Mouse (Mus musculus) adrenal gland (tissue): Measurements from ENCODE around the gene Inpp5b.

Experiments used
- intact Hi-C: fragments of 180-260 bp; cut with DNase I; formaldehyde crosslinking; loops from one replicate; pipeline ENCODE4 v1.15.1; 2025

Inpp5b gene

DNA sequence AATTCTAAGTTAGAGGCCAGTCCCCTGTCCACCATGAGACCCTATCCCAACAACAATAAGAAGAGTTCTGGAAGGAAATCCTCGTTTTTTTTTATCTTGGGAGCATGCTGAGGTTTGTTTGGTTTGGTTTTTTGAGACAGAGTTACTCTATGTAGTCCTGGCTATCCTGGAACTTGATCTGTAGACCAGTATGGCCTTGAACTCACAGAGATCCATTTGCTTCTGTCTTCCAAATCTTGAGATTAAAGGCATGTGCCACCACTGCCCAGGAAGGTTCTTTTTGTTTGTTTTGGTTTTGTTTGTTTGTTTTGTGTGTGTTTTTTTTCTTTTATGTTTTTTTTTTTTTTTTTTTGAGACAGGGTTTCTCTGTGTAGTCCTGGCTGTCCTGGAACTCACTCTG lies 19.6 kb downstream of the Inpp5b start:
- intact Hi-C loops = no loop called here

DNA sequence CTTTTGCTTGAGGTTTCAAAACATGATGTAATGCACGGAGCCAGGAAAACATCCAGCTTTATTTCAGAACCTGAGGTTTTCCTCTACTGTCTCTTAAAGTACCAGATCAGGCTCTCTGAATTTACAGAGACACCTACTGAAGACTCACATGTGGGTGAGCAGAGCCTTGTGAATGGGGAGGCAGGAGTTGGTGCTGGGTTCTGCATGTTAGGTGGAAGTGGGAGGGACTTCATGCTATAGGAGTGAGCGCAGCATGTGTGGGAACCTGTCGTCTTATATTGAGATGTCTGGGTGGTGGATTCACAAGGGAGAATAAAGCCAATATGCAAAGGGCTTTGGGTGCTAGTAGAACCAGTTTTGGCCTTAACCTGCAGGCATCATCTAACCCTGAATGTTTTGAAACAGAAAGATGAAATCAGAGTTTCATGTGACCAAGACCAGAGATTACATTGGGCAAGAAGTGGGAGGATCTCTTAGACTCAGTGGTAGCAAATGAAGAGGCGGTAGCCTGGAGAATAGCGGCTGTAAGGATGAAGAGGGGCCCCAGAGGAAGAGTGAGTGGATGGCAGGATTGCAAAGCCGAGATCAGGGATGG lies 21.3 kb downstream of the Inpp5b start:
- intact Hi-C loops = no loop called here

DNA sequence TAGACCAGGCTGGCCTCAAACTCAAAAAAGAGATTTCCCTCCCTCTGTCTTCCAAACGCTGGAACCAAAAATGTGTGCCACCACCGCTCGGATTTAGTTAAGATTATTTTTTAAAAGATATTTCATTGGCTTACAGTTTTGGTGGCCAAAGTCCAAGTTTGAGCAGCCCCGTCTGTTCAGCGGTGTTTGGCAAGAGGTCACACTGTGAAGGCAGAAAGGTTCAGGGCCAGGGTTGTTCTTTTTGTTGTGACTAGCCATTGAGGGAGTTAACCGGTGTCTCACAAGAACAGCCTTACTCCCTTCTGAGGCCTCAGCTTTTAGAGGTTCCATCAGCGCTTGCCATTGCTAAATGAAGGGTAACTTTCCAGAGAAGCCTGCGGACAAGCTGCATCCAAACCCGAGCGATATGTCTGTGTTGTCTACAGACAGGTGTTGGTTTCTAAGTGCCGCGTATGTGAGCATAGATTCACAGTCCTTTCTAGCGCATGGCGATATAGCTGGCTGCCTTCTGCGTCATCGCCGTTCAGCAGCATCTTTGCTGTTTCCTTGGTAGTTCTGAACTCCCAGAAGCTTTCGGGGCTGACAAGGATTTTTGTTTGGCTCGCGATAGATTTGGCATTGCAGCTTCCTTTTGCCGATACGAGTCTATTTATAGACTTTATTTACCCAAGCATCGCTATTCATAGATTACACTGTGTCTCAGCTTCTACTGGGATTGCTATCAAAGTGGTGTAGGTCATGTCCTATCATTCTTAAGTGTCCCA lies 24.3 kb downstream of the Inpp5b start:
- intact Hi-C loops = no loop called here

DNA sequence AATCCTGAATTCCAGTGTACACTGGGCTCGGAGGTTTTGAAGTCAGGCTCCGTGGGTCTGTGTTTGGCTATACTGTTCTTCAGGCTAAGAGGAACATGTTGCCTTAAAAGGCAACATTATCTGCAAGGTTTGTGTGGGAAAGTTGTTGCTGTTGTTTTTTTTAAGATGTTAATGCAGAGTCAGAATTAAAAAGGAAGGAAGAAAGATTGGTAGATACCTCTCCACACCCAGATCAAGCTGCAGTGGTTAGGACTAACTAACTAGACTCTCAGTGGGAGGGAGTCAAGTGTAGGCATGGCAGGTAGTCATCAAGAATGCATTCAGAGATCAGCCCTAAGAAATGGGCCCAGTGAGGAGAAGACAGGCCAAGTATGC lies 24.9 kb downstream of the Inpp5b start:
- intact Hi-C loops = no loop called here

DNA sequence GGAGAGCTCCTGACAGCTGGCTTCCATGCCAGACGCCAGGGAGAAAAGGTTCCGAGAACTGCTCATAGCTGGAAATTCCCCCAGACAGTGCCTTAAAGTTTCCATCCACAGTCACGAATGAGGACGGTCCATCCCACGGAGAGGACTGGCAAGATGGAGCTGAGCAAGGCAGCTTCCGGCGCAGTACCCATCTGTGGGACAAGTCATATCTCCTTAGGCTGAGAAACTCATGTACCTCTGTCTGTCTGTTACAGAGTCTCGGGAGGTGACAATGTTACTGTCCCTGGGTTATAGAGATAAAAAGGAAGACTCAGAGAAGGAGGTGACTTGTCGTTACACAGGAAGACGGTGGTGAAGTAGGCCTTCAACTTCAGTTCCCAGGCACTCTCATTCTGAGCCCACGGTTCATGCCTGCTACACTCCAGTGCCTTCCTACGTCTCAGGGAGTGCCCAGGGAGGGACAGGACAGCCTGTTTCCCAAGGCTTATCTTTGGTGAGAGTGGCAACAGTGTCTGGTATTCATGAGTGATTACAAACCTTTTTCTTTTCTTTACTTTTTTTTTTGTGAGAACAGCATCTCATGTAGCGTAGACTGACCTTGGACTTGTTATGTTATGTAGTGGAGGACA lies 27.4 kb downstream of the Inpp5b start:
- intact Hi-C loops = no loop called here

DNA sequence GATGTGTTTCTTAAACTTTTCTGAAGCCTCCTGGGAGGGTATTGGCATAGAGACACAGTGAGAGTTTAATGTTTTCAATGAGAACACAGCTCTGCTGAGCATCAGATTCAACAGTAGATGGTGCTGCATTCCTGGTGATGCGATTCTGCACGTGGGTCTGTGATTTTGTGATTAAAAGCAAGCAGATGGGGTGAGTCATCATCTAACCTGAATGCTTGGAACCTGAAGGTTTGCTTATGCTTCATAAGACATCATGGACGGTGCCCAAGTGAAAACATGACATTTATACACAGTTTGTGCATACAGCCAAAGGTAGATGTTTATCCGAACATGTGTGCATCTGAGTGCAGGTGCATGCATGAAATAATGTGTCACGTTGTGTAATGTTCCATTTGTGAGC lies 29.0 kb downstream of the Inpp5b start:
- intact Hi-C loops = no loop called here

DNA sequence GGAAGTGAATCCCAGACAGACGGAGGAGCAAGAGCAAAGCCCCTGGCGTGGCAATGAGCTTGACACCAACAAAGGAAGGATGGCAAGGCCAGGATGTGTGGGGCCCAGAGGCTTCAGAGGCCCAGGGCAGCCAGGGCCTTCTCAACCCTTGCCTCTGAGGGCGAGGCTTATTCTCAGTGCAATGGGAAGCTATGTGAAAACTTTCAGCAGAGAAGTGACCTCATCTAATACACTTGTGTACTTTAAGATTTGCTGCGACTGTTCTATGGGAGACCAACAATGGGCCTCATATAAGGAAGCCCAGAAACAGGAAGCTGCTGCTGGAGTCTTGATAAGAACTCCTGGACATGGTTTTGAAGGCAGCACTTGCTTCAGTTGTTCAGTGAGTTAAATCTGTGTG lies 30.5 kb downstream of the Inpp5b start:
- intact Hi-C loops = no loop called here

DNA sequence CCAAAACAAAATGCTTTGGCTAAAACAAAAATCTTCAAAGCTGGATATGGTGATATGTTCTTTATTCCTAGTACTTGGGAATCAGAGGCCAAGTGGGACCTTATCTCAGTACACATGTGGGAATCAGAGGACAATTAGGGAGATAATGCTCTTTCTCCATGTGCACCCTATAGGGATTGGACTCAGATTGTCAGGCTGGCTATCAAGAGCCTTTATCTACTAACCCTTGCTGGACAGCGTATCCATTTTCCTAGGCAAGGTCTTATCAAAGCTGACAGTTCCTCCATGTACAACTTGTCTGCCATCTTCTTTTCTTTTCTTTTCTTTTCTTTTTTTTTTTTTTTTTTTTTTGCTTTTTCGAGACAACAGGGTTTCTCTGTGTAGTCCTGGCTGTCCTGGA lies 31.8 kb downstream of the Inpp5b start:
- intact Hi-C loops = no loop called here

DNA sequence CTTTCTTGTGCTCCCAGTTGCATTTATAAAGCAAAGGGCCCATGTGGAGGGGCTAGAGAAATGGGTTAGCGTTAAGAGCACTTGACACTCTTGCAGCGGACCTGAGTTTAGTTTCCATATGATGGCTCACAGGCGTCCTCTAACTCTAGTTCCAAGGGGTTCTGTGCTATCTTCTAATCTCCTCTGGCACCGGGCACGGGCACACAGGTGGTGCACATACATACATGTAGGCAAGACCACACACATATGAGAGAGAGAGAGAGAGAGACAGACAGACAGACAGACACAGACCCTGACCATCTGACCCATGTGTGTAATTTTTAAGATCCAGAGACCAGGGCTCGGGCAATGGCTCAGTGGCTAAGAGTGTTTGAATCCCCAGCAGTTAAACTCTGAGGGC lies 32.3 kb downstream of the Inpp5b start:
- intact Hi-C loops = no loop called here

DNA sequence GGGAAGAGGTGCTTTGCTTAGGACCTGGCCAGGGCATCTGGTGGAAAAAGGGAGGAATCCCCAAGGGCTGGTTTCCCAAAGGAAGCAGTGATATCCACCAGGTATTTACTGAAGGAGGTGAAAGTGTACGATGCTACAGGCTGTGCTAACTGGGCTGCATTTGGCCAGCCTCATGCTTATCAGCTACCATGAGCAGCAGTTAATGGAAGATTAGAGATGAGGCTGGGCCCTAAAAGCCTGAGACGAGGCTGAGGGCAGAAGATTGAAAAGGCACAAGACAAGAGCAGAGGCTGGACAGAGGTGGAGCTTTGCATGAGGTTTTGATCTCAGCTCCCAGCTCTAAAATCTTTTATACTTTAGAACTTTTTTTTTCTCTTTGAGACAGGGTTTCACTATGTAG lies 32.8 kb downstream of the Inpp5b start:
- intact Hi-C loops = no loop called here

DNA sequence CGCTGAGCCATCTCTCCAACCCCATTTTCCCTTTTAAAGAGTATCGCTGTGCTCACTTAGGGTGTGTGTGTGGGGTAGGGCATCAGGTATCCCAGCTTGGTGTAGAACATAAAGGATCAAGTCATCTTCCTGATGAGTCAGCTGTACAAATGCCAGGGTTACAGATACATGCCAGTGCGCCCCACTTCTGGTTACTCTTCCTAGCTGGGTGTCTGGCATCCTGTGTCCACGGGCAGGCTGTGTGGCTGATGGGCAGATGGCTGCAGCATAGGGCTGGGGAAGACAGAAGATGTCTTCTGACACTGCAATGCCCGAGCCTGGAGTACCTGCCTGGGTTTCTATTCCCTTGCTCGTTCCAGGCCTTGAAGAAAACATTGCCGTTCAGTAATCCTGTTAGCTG lies 39.7 kb downstream of the Inpp5b start:
- intact Hi-C loops = no loop called here

DNA sequence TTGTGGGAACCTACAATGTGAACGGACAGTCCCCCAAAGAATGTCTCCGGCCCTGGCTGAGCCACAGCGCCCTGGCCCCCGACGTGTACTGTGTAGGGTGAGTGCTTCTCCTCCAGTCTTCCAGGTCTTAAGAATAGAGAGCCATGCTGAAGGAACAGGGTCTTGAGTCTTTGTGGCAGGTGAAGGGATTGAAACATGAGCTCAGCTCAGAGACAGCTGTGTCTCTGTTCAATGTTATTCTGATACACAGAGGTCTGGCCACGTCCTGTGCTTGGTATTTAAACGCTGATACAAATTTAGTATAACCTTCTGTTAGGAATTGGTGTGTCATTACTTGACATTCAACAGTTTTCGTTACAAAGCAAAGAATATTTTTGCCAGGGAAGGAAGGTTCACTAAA lies 40.7 kb downstream of the Inpp5b start:
- intact Hi-C loops = no loop called here

DNA sequence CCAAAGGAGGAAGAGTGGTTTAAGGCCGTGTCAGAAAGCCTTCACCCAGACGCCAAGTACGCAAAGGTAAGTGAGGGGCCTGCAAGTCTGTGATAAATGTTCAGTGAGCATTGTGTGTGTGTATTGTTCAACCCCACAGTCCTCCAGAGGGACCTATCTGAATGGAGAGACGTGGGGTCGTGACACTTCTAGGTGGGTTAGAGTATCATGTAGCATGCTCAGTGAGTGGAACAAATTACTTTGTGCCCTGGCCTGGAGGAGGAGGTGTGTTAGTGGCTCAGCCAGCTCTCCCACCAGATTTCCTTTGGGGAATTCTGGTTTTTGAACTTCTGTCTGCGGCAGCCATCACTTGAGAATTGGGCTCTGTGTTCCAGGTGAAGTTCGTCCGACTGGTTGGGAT lies 42.3 kb downstream of the Inpp5b start:
- intact Hi-C loops = no loop called here

DNA sequence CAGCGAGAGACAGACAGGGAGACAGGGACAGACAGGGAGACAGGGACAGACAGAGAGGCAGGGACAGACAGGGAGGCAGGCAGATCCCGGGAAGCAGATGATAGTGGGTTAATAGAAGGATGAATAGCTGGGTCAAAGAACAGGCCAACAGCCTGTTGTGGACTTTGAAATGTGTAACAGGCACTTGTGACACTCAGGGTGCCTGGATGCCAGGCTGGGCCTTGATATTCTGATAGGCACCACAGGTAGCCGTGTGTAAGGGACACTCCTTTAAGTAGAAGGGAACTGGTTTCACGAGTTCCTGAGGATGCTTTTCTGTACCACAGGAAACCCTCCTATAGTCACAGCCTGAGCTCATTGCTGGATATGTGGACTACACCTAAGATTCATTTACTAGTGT lies 48.4 kb downstream of the Inpp5b start:
- intact Hi-C loops = no loop called here

DNA sequence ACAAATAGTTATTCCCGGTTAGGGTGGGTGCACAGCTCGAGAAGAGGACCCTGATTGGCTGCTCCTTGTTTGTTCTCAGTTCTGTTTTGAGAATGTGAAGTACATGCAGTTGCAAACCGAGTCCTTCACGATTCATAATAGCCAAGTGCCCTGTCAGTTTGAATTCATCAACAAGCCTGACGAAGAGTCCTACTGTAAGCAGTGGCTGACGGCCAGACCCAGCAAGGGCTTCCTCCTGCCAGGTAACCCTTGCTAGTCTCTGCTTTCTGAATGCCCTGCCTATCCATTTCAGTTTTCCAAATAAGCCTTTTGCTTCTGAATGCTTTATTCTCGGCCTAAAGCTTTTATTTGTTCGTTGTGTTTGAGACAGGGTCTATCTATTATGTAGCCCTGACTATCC lies 50.5 kb downstream of the Inpp5b start:
- intact Hi-C loops = no loop called here

DNA sequence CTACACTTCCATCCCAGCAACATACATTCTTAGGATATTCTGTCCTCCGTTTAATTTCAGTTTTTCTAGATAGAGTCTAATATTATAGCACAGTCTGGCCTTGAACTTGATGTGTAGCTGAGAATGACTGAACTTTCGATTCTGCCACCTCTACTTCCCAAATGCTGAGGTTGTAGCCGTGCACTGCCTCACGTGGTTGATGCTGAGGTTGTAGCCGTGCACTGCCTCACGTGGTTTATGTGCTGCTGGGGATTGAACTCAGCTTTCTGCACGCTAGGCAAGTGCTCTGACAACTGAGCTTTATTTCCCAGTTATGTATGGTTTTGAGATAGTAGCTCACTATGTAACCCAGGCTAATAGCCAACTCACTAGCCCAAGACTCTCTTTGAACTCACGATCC lies 54.5 kb downstream of the Inpp5b start:
- intact Hi-C loops = no loop called here

DNA sequence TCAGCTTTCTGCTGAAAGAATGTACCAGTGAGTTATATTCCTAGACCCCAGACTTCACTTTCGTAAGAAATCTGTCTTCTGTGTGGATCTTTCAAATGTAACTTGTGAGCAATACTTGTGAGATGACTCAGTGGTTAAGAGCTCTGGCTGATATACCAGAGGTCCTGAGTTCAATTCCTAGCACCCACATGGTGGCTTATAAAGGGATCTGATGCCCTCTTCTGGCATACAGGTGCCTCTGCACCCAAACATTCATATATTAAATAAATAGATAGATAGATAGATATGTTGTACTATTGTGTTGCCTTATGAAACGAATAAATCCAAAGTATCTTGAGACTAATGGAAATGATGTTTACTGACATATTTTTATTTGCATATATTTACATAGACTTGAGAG lies 55.3 kb downstream of the Inpp5b start:
- intact Hi-C loops = no loop called here

DNA sequence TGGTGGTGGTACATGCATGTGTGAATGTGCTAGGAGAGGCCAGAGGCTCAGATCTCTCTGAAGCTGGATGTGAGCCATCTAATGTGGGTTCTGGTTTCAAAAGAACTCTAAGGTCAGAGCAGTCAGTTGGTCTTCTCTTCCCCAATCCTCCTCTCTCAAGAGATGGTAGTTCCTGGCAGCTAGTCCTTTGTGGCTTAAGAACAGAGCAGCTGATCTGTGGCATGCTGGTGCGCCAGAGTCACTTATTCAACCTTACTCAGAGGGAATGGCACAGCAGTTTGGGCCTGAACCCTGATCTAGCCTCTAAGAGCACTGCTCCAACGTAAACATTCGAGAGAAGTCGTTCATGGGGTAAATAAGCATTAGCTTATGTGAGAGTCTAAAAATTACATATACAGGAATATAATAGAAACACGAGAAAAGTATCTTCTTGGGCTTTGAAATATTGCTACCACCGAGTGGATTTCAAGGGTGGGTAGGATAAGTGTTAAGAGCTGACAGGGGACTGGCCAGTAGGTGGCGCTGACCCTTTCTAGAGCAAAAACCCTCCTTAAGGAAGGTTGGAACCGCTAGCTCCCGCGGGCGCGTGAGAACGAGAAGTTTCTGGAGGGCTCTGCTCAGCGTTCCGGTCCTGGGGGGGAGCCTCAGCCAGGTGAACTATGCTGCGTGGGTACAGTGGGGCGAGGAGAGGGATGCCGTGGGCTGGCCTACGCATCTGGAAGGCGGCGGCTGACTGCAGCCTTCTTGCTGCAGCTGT lies 60.1 kb downstream of the Inpp5b start, which contains the start of gene Mtf1:
Mtf1 (plus strand) TSS at position 553 of the 757 bp plus-strand sequence.
- intact Hi-C loops = loop anchor here (1.0 kb wide), 1 partner anchor 46 kb away; no protein-coding TSS in a partner anchor

DNA sequence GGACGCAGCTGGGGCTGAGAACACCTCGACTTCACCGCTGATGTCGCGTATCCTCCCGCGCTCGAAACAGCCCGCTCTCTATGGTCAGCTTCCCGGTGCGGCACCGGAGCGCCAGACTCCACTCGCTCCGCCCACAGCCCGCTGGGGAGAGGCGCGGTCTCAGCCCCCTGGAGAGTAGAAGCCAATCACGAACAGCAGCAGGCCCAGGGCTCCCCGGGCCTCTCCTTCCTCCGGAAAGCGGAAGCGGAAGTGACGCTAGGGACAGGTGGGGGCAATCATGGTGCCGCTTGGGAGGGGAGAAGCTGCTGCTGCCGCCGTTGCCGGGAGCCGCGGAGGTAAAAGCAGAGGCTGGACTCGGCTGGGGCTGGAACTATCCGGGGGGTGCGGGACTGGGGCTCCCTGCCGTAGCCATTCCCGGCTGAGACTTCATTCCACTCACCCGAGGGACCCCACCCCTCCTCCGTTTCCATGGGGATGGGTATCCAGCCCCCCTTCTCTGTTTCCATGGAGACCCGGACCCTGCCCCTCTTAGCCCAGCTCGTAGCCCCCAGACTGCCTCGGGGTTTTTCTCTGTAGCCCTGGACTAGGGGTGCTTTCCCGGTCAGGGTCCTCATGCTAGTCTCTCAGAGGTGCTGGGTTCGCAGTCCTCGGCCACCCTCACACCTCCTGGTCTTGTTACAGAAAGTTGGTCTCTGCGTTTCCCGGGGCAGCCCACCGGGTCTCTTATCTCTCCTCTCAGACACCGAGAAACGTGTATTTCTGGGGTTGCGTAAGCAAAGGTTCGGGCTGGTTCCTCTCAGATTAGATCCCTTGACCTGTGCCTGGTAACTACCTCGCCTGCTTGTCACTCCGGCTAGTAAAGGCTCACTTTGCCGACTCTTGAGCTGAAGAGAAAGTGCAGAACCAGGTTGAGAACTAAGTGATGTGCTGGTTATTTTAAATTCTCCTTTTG lies 60.9 kb downstream of the Inpp5b start:
- intact Hi-C loops = loop anchor here (1.0 kb wide), 1 partner anchor 45 kb away; no protein-coding TSS in a partner anchor

DNA sequence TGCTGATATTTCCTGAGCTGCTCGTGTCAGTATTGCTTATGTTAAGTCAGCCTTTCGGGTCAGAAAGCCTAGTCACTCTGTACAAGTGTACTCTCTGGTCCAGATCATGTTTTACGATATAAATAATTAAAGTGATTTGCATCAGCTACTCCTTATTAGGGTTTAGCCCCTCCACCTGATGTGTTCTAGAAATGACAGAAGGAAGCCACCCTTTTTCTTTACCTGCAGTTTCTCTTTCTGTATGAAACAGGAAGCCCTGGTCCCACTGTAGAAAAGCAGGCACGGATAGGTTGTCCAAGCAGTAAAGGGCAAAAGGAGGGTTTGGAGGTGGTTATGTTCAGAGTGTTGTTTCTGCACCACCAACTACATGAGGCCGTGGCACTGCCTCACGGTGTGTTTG lies 61.8 kb downstream of the Inpp5b start:
- intact Hi-C loops = no loop called here

DNA sequence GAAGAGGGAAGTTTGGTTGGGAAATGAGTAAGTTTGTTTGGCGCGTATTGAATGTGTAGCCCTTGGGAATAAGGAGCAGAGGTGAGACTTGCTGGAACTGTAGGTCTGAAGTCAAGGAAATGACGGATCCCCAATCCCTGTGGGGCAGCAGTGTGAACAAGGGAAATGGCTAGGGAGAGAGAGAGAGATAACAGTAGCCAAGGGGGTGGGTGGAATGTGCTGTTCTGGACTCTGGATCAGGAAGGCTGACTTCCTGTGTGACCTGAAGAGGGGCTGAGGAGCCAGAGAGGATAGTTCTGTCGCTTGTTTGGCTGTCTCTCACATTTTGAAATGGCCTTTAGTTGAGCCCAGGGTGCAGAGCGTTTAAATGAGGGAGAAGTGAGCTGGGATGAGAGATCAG lies 66.9 kb downstream of the Inpp5b start:
- intact Hi-C loops = no loop called here
